Mouse (Mus musculus) olfactory bulb, adult 2 months (tissue): ENCODE data around the gene Hmg20b.

Experiments used
- CTCF ChIP-seq: fragments of 200-500 bp; IDR thresholded peaks from 2 replicates; pipeline ENCODE4 v1.5.1; 2012; ENCODE audit warnings: low read depth, mild to moderate bottlenecking, low read length, moderate library complexity; ENCODE audit not compliant: insufficient read depth
- POLR2A ChIP-seq: fragments of 200-500 bp; IDR thresholded peaks from 2 replicates; pipeline ENCODE4 v1.6.1; 2012; ENCODE audit warnings: mild to moderate bottlenecking, low read depth, low read length, moderate library complexity; ENCODE audit not compliant: insufficient read depth

- TF ChIP-seq CTCF (no peak), POLR2A (no peak)
Measured at GRCm38 (mm10) chr10:81329194-81329975, 20.9 kb downstream of the Hmg20b start.
